Mouse (Mus musculus) stomach, embryonic 16.5 days (tissue): ENCODE results near the gene Ugt1a9. TPM values are rescaled to one million over a fixed set of nuclear protein-coding genes. Genes with fewer than 3 reads are reported as not detected.
"Not testable (repeated sequence)": the region's sequence is repeated elsewhere in the genome, so short reads cannot be mapped to it uniquely, and the experiment has no call there.

Experiments used
- ATAC-seq: fragments of 200-750 bp; cut with Nextera tagmentation; 2 replicates; pipeline ENCODE4 v1.8.0; 2017; ENCODE audit warnings: moderate number of reproducible peaks, moderate TSS enrichment; ENCODE audit not compliant: insufficient read depth, low FRiP score
- H3K27ac ChIP-seq: fragments of 300-500 bp; sonication (generic); 2 replicates; pipeline ENCODE4 v1.5.1; 2014; ENCODE audit warnings: low read length
- H3K27me3 ChIP-seq: fragments of 300-500 bp; sonication (generic); 2 replicates; pipeline ENCODE4 v1.6.1; 2014; ENCODE audit warnings: low read length, control low read depth, mixed read lengths; ENCODE audit not compliant: control insufficient read depth, insufficient read depth
- H3K36me3 ChIP-seq: fragments of 300-500 bp; sonication (generic); 2 replicates; pipeline ENCODE4 v1.6.1; 2014; ENCODE audit warnings: low read length; ENCODE audit not compliant: control insufficient read depth, insufficient read depth
- H3K4me1 ChIP-seq: fragments of 300-500 bp; sonication (generic); 2 replicates; pipeline ENCODE4 v1.6.1; 2014; ENCODE audit warnings: low read length, control low read depth, mixed read lengths; ENCODE audit not compliant: control insufficient read depth, insufficient read depth
- H3K4me2 ChIP-seq: fragments of 300-500 bp; sonication (generic); 2 replicates; pipeline ENCODE4 v1.6.1; 2014; ENCODE audit warnings: low read depth, low read length, mixed read lengths
- H3K4me3 ChIP-seq: fragments of 300-500 bp; sonication (generic); replicated peaks from 2 replicates; pipeline ENCODE4 v1.5.1; 2014; ENCODE audit warnings: mild to moderate bottlenecking, low read length
- H3K9ac ChIP-seq: fragments of 300-500 bp; sonication (generic); 2 replicates; pipeline ENCODE4 v1.6.1; 2014; ENCODE audit warnings: low read length
- H3K9me3 ChIP-seq: fragments of 300-500 bp; sonication (generic); replicated peaks from 2 replicates; pipeline ENCODE4 v1.6.1; 2016; ENCODE audit warnings: low read length, control low read depth; ENCODE audit not compliant: control insufficient read depth
- WGBS: fragments of 180-500 bp; shearing (Covaris S2); extraction: QIAGEN DNeasy Blood & Tissue Kit; methylation state at CpG from one replicate; pipeline ENCODE4 v1.1.7; 2014; 5-methylcytosine and 5-hydroxymethylcytosine counted together
- polyA plus RNA-seq: library from polyadenylated mRNA; unstranded; fragments of >200 nt; fragmentation: Nextera tagmentation; extraction: Ambion mirVana; gene quantifications from 2 replicates; pipeline ENCODE4 v1.2.1, GENCODE M21; 2015

The Ugt1a9 gene
- polyA plus RNA-seq, result 2.2 and 2.9 TPM in 2 replicates

DNA sequence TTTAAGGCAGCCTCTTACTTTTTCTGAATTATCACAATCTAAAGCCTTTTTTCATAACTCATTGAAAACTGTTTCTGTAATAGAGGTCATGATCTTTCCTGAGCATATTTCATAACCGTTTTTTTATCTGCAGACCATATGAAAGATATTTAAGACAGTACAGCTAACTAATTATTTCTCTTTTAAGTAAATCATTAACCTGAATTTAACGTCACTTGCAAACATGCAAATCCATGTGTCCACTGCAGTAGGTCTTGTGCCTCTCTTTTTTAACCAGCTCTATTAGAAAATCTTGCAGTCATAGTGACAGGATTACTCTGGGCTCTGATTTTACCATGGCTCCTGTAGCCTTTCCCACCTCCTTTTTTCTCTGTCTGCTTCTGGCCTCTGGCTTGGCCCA lies at the start of gene Ugt1a9:
Gene Ugt1a9, plus strand, starts transcription at position 306 of the 400 bp plus-strand sequence.
- WGBS, result 41% methylated on average over 2 of the region's 2 CpGs
- no peak within 1 kb of the TSS for H3K4me2 ChIP-seq

GRCm38 (mm10) chr1:88025244-88025643 lies 45.4 kb upstream of the Ugt1a9 start:
- H3K4me1 ChIP-seq, H3K27ac ChIP-seq, H3K36me3 ChIP-seq, H3K27me3 ChIP-seq, H3K9ac ChIP-seq, H3K9me3 ChIP-seq, H3K4me3 ChIP-seq, ATAC-seq, H3K4me2 ChIP-seq: not testable (repeated sequence)
- 59% methylated on average over 3 of the region's 3 CpGs for WGBS

More for the DNA sequence above, at the start of gene Ugt1a9:
- Histone ChIP-seq H3K4me1 (no peaks in the 10 kb centered on the region), H3K4me3 (no peak within 1 kb of the TSS), H3K36me3 (no peaks in the 10 kb centered on the region), H3K9ac (no peak within 1 kb of the TSS), H3K27ac (no peak within 1 kb of the TSS), H3K9me3 (no peaks in the 10 kb centered on the region), H3K27me3 (no peaks in the 10 kb centered on the region)
- no peak for ATAC-seq

- H3K27ac ChIP-seq, H3K4me2 ChIP-seq, H3K4me1 ChIP-seq, H3K36me3 ChIP-seq, ATAC-seq, H3K4me3 ChIP-seq, H3K27me3 ChIP-seq, H3K9me3 ChIP-seq, H3K9ac ChIP-seq: not testable (repeated sequence)
- 67% methylated on average over 1 of the region's 2 CpGs for WGBS
Measured at GRCm38 (mm10) chr1:88043044-88043443, 27.6 kb upstream of the Ugt1a9 start.

- not testable (repeated sequence) for ATAC-seq, H3K4me1 ChIP-seq, H3K36me3 ChIP-seq, H3K27ac ChIP-seq, H3K4me2 ChIP-seq, H3K27me3 ChIP-seq, H3K9ac ChIP-seq, H3K9me3 ChIP-seq, H3K4me3 ChIP-seq
- WGBS, result 63% methylated on average over 3 of the region's 5 CpGs
Measured at GRCm38 (mm10) chr1:88044832-88045437, 25.7 kb upstream of the Ugt1a9 start.

- H3K4me2 ChIP-seq, ATAC-seq, H3K9ac ChIP-seq, H3K9me3 ChIP-seq, H3K4me1 ChIP-seq, H3K27ac ChIP-seq, H3K4me3 ChIP-seq, H3K36me3 ChIP-seq, H3K27me3 ChIP-seq: not testable (repeated sequence)
- WGBS, result 81% methylated on average over 2 of the region's 2 CpGs
Measured at GRCm38 (mm10) chr1:88047408-88047807, 23.2 kb upstream of the Ugt1a9 start.

GRCm38 (mm10) chr1:88055088-88055487 lies 15.5 kb upstream of the Ugt1a9 start, which contains the start of gene Ugt1a10:
Gene Ugt1a10, plus strand, starts transcription at chr1:88055388.
- Histone ChIP-seq H3K4me1 (no peaks in the 10 kb centered on the region), H3K4me2 (no peak within 1 kb of the TSS), H3K9me3 (no peaks in the 10 kb centered on the region), H3K27me3 (no peaks in the 10 kb centered on the region), H3K9ac (no peak within 1 kb of the TSS), H3K27ac (no peak within 1 kb of the TSS), H3K36me3 (no peaks in the 10 kb centered on the region), H3K4me3 (no peak within 1 kb of the TSS)
- WGBS, result 67% methylated on average over 1 of the region's 1 CpGs
- ATAC-seq, result no peak

DNA sequence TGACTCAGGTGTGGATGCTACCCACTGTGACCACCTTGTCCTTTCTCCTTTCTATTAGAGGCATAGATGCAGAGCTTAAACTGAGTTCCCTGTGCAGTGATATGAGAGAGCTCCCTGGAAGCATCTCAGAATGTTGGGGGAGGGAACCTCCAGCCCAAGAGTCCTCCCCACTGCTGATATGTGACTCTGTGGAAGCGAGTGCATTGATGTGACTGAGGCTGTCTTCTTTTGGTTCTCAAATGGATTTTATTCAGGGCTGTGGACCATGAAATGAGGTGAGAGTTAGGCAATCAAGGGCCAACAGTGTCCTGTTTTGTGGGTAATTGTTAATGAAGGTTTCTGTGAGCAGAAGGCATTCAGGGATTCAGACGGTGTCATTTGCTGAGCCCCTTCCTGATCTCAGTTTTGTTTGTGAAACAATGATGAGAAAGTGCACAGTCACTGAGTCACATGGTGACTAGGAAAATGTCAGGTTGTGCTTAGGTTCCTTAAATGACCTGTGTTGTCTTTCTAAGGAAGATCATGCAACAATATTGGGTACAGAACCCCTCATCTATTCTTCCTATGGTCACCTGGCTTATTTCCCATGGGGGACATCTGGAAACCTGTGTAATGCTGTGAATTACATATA lies 4.0 kb upstream of the Ugt1a9 start:
- H3K4me1 ChIP-seq, H3K9ac ChIP-seq, H3K27me3 ChIP-seq, H3K9me3 ChIP-seq, H3K27ac ChIP-seq, H3K4me2 ChIP-seq, ATAC-seq, H3K36me3 ChIP-seq, H3K4me3 ChIP-seq: not testable (repeated sequence)
- 75% methylated on average over 1 of the region's 2 CpGs for WGBS

- Histone ChIP-seq H3K27ac (no peak overlapping the region), H3K4me3 (no peak overlapping the region), H3K4me1 (no peaks in the 10 kb centered on the region), H3K36me3 (no peaks in the 10 kb centered on the region), H3K27me3 (no peaks in the 10 kb centered on the region), H3K9me3 (no peaks in the 10 kb centered on the region), H3K9ac (no peak overlapping the region), H3K4me2 (no peak overlapping the region)
- WGBS, result 69% methylated on average over 4 of the region's 4 CpGs
- ATAC-seq, result no peak
Measured at GRCm38 (mm10) chr1:88070902-88071301, 302 bp downstream of the Ugt1a9 start.

GRCm38 (mm10) chr1:88074471-88074870 lies 3.9 kb downstream of the Ugt1a9 start:
- ATAC-seq, result no peak
- no peaks in the 10 kb centered on the region for H3K9me3 ChIP-seq
- no peak overlapping the region for H3K27ac ChIP-seq
- 76% methylated on average over 2 of the region's 2 CpGs for WGBS
- no peak overlapping the region for H3K9ac ChIP-seq
- no peak overlapping the region for H3K4me2 ChIP-seq
- H3K27me3 ChIP-seq, result no peaks in the 10 kb centered on the region
- no peak overlapping the region for H3K4me3 ChIP-seq
- no peaks in the 10 kb centered on the region for H3K4me1 ChIP-seq
- no peaks in the 10 kb centered on the region for H3K36me3 ChIP-seq
